23 mouse cellular contexts compared by ENCODE assay signal in genomic region chr6:93987561-93987960, GRCm38 (mm10).
"Had no signal": no experiment of that assay in that cellular context is flagged by ENCODE, and none has a peak within 500 bp of the region (broad histone marks: within the 10 kb centered on the region; RNA-seq: fewer than 3 reads in every experiment).

No protein-coding gene starts in this region.

- H3K9me3 ChIP-seq: limb, embryonic 12.5 days; limb, embryonic 15.5 days; megakaryocyte, embryonic 14.5 days; midbrain, embryonic 15.5 days; neural tube, embryonic 12.5 days; neural tube, embryonic 15.5 days had no signal

- H3K27ac ChIP-seq: limb, embryonic 12.5 days; limb, embryonic 15.5 days; liver, embryonic 14.5 days; midbrain, embryonic 15.5 days; neural tube, embryonic 12.5 days; neural tube, embryonic 15.5 days; stomach, postnatal 0 days had no signal

- H3K36me3 ChIP-seq: limb, embryonic 12.5 days; limb, embryonic 15.5 days; midbrain, embryonic 15.5 days; neural tube, embryonic 12.5 days; neural tube, embryonic 15.5 days had no signal

- H3K4me3 ChIP-seq: limb, embryonic 12.5 days; limb, embryonic 15.5 days; megakaryocyte, embryonic 14.5 days; midbrain, embryonic 15.5 days; neural tube, embryonic 12.5 days; neural tube, embryonic 15.5 days had no signal

- DNase-seq: kidney, adult 8-10 months; kidney, postnatal 36 days; left cerebral cortex, postnatal 4 days; liver, postnatal 0 days; lung, embryonic 14.5 days; right cerebral cortex, adult 18-20 months; right cerebral cortex, postnatal 14 days; right cerebral cortex, postnatal 4 days; thymus, adult 2 months; thymus, postnatal 14 days; thymus, postnatal 4 days had no signal

- ATAC-seq: intestine, postnatal 0 days; liver, postnatal 0 days; lung, postnatal 0 days; midbrain, embryonic 15.5 days had no signal

- H3K27me3 ChIP-seq: limb, embryonic 12.5 days; limb, embryonic 15.5 days; megakaryocyte, embryonic 14.5 days; midbrain, embryonic 15.5 days; neural tube, embryonic 12.5 days; neural tube, embryonic 15.5 days had no signal

- H3K9ac ChIP-seq: limb, embryonic 12.5 days; limb, embryonic 15.5 days; liver, embryonic 14.5 days; liver, postnatal 0 days; lung, embryonic 14.5 days; midbrain, embryonic 15.5 days; neural tube, embryonic 12.5 days; neural tube, embryonic 15.5 days had no signal

- H3K4me2 ChIP-seq: limb, embryonic 12.5 days; limb, embryonic 15.5 days; liver, embryonic 11.5 days; lung, embryonic 14.5 days; midbrain, embryonic 11.5 days; midbrain, embryonic 15.5 days; neural tube, embryonic 12.5 days; neural tube, embryonic 15.5 days had no signal

- H3K4me1 ChIP-seq: limb, embryonic 15.5 days; megakaryocyte, embryonic 14.5 days had no signal
